Mouse (Mus musculus): ENCODE data around the gene Ltbp3. TPM values are rescaled to one million over a fixed set of nuclear protein-coding genes. Genes with fewer than 3 reads are reported as not detected.

Gene Ltbp3
- polyA plus RNA-seq, 1 experiment from 2014 or later, result 4.8 TPM

GRCm38 (mm10) chr19:5742241-5742641 is 1.5 kb downstream of the Ltbp3 start:
- Histone ChIP-seq H3K4me1 (ENCODE audit: control insufficient read depth, insufficient read depth, low read length) (peaks cover 30% of the 10 kb centered on the region), H3K9ac (ENCODE audit: low read length) (peak overlapping the region; percentile 79), H3K36me3 (ENCODE audit: control insufficient read depth, insufficient read depth, low read length) (no peaks in the 10 kb centered on the region), H3K27ac (ENCODE audit: low read depth, low read length) (no peak overlapping the region), H3K27me3 (ENCODE audit: control insufficient read depth, insufficient read depth, low read length) (peaks cover 41% of the 10 kb centered on the region), H3K9me3 (ENCODE audit: control insufficient read depth, low read length) (no peaks in the 10 kb centered on the region), H3K4me3 (ENCODE audit: low read depth, low read length) (peak overlapping the region; percentile 52), H3K4me2 (peak overlapping the region; percentile 92)
- 1% methylated on average over 32 of the region's 32 CpGs for WGBS
- ATAC-seq (ENCODE audit: low FRiP score), result peak; percentile 68
- peak; percentile 95 for DNase-seq (ENCODE audit: low spot score, missing footprints)

- Histone ChIP-seq H3K9ac (ENCODE audit: low read length) (no peak overlapping the region), H3K4me3 (ENCODE audit: low read depth, low read length) (no peak overlapping the region), H3K27ac (ENCODE audit: low read depth, low read length) (no peak overlapping the region), H3K36me3 (ENCODE audit: control insufficient read depth, insufficient read depth, low read length) (no peaks in the 10 kb centered on the region), H3K9me3 (ENCODE audit: control insufficient read depth, low read length) (no peaks in the 10 kb centered on the region), H3K4me1 (ENCODE audit: control insufficient read depth, insufficient read depth, low read length) (peaks cover 30% of the 10 kb centered on the region), H3K27me3 (ENCODE audit: control insufficient read depth, insufficient read depth, low read length) (peaks cover 42% of the 10 kb centered on the region), H3K4me2 (no peak overlapping the region)
- WGBS, result 73% methylated on average over 5 of the region's 5 CpGs
- ATAC-seq (ENCODE audit: low FRiP score), result no peak
- DNase-seq (ENCODE audit: low spot score, missing footprints), result no peak
Measured at GRCm38 (mm10) chr19:5743576-5743975, 2.9 kb downstream of the Ltbp3 start.

DNA sequence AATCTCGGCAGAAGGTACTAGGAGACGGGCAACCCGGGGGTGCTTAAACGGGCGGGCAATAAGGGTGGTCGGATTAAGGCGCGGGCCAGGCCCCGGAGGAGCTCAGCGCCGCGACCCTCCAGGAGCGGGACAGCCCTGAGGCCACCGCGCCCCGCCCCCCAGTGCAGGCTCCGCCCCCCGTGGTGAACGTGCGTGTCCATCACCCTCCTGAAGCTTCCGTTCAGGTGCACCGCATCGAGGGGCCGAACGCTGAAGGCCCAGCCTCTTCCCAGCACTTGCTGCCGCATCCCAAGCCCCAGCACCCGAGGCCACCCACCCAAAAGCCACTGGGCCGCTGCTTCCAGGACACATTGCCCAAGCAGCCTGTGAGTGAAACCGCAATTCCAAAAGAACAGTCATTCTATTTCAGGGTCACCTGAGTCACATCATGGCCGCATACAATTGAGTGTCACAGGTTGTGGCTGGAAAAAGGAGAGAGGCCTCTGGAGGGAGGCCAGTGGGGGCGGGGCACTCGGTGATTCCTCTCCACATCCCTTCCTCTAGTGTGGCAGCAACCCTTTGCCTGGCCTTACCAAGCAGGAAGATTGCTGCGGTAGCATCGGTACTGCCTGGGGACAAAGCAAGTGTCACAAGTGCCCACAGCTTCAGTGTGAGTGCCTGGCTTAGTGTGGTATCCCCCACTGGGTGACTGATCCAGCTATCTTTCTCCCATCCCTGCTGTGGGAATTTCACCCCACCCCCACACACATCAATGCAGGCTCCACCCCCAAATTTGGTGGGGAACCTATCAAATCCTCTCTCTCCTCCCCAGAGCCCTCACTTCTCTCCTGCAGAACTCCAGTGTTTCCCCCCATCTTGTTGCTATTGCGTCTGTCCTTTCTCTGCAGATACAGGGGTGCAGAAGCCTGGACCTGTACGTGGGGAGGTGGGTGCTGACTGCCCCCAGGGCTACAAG is 5.3 kb downstream of the Ltbp3 start:
- 4% methylated on average over 21 of the region's 36 CpGs for WGBS
- peak overlapping the region; percentile 48 for H3K4me2 ChIP-seq
- no peaks in the 10 kb centered on the region for H3K9me3 ChIP-seq (ENCODE audit: control insufficient read depth, low read length)
- no peaks in the 10 kb centered on the region for H3K36me3 ChIP-seq (ENCODE audit: control insufficient read depth, insufficient read depth, low read length)
- H3K4me1 ChIP-seq (ENCODE audit: control insufficient read depth, insufficient read depth, low read length), result peaks cover 27% of the 10 kb centered on the region
- peak overlapping the region; percentile 35 for H3K9ac ChIP-seq (ENCODE audit: low read length)
- DNase-seq (ENCODE audit: low spot score, missing footprints), result peak; percentile 93
- peak overlapping the region; percentile 11; the same call in 1 of the 2 replicates for H3K4me3 ChIP-seq (ENCODE audit: low read depth, low read length)
- H3K27me3 ChIP-seq (ENCODE audit: control insufficient read depth, insufficient read depth, low read length), result peaks cover 45% of the 10 kb centered on the region
- peak; percentile 15 for ATAC-seq (ENCODE audit: low FRiP score)
- no peak overlapping the region for H3K27ac ChIP-seq (ENCODE audit: low read depth, low read length)

- DNase-seq (ENCODE audit: low spot score, missing footprints), result peak; percentile 85
- H3K4me2 ChIP-seq, result no peak overlapping the region
- ATAC-seq (ENCODE audit: low FRiP score), result no peak
- WGBS, result 18% methylated on average over 12 of the region's 12 CpGs
- H3K9me3 ChIP-seq (ENCODE audit: control insufficient read depth, low read length), result no peaks in the 10 kb centered on the region
- no peaks in the 10 kb centered on the region for H3K36me3 ChIP-seq (ENCODE audit: control insufficient read depth, insufficient read depth, low read length)
- no peak overlapping the region for H3K9ac ChIP-seq (ENCODE audit: low read length)
- peaks cover 29% of the 10 kb centered on the region for H3K4me1 ChIP-seq (ENCODE audit: control insufficient read depth, insufficient read depth, low read length)
- H3K27ac ChIP-seq (ENCODE audit: low read depth, low read length), result no peak overlapping the region
- no peak overlapping the region for H3K4me3 ChIP-seq (ENCODE audit: low read depth, low read length)
- peaks cover 54% of the 10 kb centered on the region for H3K27me3 ChIP-seq (ENCODE audit: control insufficient read depth, insufficient read depth, low read length)
Measured at GRCm38 (mm10) chr19:5746907-5747363, 6.2 kb downstream of the Ltbp3 start.

DNA sequence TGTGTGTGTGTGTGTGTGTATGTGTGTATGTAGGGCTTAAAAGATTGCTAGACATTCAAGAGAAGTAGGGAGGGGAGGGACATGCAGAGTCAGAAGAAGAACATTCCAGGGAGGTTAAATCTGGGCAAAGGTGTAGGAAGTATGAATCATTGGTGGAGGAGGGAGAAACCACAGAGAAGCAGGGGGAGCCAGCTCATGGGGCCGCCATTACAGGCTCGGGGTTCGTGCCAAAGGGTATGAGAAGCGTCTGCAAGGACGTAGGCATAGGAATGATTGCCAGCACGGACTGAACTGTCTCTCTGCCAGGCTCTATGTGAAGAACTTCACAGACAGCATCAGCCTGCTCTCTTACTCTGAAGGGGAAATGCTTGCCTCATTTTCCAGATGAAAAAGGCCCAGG is 8.8 kb downstream of the Ltbp3 start:
- Histone ChIP-seq H3K4me3 (ENCODE audit: low read depth, low read length) (no peak overlapping the region), H3K27me3 (ENCODE audit: control insufficient read depth, insufficient read depth, low read length) (peaks cover 45% of the 10 kb centered on the region), H3K36me3 (ENCODE audit: control insufficient read depth, insufficient read depth, low read length) (no peaks in the 10 kb centered on the region), H3K27ac (ENCODE audit: low read depth, low read length) (no peak overlapping the region), H3K4me2 (no peak overlapping the region), H3K9ac (ENCODE audit: low read length) (no peak overlapping the region), H3K9me3 (ENCODE audit: control insufficient read depth, low read length) (no peaks in the 10 kb centered on the region), H3K4me1 (ENCODE audit: control insufficient read depth, insufficient read depth, low read length) (peaks cover 23% of the 10 kb centered on the region)
- no peak for DNase-seq (ENCODE audit: low spot score, missing footprints)
- no peak for ATAC-seq (ENCODE audit: low FRiP score)
- WGBS, result 84% methylated on average over 6 of the region's 6 CpGs

GRCm38 (mm10) chr19:5750951-5751350 is 10.2 kb downstream of the Ltbp3 start:
- Histone ChIP-seq H3K27me3 (ENCODE audit: control insufficient read depth, insufficient read depth, low read length) (peaks cover 30% of the 10 kb centered on the region), H3K9me3 (ENCODE audit: control insufficient read depth, low read length) (no peaks in the 10 kb centered on the region), H3K9ac (ENCODE audit: low read length) (no peak overlapping the region), H3K4me3 (ENCODE audit: low read depth, low read length) (no peak overlapping the region), H3K36me3 (ENCODE audit: control insufficient read depth, insufficient read depth, low read length) (no peaks in the 10 kb centered on the region), H3K27ac (ENCODE audit: low read depth, low read length) (no peak overlapping the region), H3K4me1 (ENCODE audit: control insufficient read depth, insufficient read depth, low read length) (peaks cover 16% of the 10 kb centered on the region), H3K4me2 (no peak overlapping the region)
- DNase-seq (ENCODE audit: low spot score, missing footprints), result peak; percentile 88
- ATAC-seq (ENCODE audit: low FRiP score), result no peak
- 5% methylated on average over 22 of the region's 22 CpGs for whole genome bisulfite sequencing

DNA sequence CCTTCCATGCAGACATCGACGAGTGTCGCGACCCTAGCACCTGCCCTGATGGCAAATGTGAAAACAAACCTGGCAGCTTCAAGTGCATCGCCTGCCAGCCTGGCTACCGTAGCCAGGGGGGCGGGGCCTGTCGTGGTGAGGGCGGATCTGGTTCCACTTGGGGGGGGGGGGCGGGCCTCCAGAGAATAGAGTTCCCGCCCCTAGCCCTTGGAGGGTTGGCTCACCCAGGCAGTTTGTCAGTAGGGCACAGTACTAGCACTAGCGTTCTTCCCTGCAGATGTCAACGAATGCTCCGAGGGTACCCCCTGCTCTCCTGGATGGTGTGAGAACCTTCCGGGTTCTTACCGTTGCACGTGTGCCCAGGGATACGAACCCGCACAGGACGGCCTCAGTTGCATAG is 11.0 kb downstream of the Ltbp3 start:
- Histone ChIP-seq H3K4me1 (ENCODE audit: control insufficient read depth, insufficient read depth, low read length) (peaks cover 13% of the 10 kb centered on the region), H3K36me3 (ENCODE audit: control insufficient read depth, insufficient read depth, low read length) (no peaks in the 10 kb centered on the region), H3K9me3 (ENCODE audit: control insufficient read depth, low read length) (no peaks in the 10 kb centered on the region), H3K27me3 (ENCODE audit: control insufficient read depth, insufficient read depth, low read length) (peaks cover 34% of the 10 kb centered on the region), H3K27ac (ENCODE audit: low read depth, low read length) (no peak overlapping the region), H3K4me3 (ENCODE audit: low read depth, low read length) (no peak overlapping the region), H3K9ac (ENCODE audit: low read length) (no peak overlapping the region), H3K4me2 (peak overlapping the region; percentile 12; the same call in 1 of the 2 replicates)
- WGBS, result 8% methylated on average over 15 of the region's 20 CpGs
- ATAC-seq (ENCODE audit: low FRiP score) (0 out of 2 replicates have a peak, but pooled peaks have one; percentile 11), DNase-seq (ENCODE audit: low spot score, missing footprints) (peak; percentile 87)

GRCm38 (mm10) chr19:5756321-5756985 is 15.7 kb downstream of the Ltbp3 start:
- ATAC-seq (ENCODE audit: low FRiP score) (peak; percentile 22; the same call in 1 of the 2 replicates), DNase-seq (ENCODE audit: low spot score, missing footprints) (peak; percentile 90)
- Histone ChIP-seq H3K9ac (ENCODE audit: low read length) (peak overlapping the region; percentile 56), H3K27ac (ENCODE audit: low read depth, low read length) (no peak overlapping the region), H3K9me3 (ENCODE audit: control insufficient read depth, low read length) (no peaks in the 10 kb centered on the region), H3K4me2 (peak overlapping the region; percentile 45), H3K27me3 (ENCODE audit: control insufficient read depth, insufficient read depth, low read length) (peaks cover 32% of the 10 kb centered on the region), H3K36me3 (ENCODE audit: control insufficient read depth, insufficient read depth, low read length) (peaks cover 6% of the 10 kb centered on the region), H3K4me3 (ENCODE audit: low read depth, low read length) (peak overlapping the region; percentile 18; the same call in 1 of the 2 replicates), H3K4me1 (ENCODE audit: control insufficient read depth, insufficient read depth, low read length) (peaks cover 13% of the 10 kb centered on the region)
- 6% methylated on average over 26 of the region's 29 CpGs for WGBS
